Mouse (Mus musculus) fat pad, adult 2 months (tissue): Measurements from ENCODE around the gene Gpn3.
"Not testable (repeated sequence)": the region's sequence is repeated elsewhere in the genome, so short reads cannot be mapped to it uniquely, and the experiment has no call there.

Experiments used
- DNase-seq: peaks from one replicate; pipeline ENCODE4 v3.0.0-alpha.2; 2011; ENCODE audit warnings: low read depth, low spot score; ENCODE audit errors: extremely low read depth

The Gpn3 gene

DNA sequence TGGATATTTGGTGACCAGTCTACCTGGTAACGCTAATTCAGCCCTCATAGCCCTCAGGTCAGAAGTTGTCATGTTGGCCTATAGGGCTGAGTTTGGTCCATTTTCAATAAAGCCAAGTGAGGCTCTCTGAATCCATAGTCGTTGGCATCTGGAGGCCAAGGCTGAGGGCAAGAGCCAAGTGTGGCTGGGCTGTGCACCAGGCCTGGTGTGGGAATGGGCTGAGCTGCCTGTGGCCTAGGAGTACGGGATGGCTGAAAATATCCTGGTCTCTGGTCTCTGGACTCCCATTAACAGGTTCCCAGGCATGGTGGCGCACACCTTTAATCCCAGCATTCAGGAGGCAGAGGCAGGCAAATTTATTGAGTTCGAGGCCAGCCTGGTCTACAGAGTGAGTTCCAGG is 18.3 kb downstream of the Gpn3 start:
- no peak for DNase-seq

GRCm38 (mm10) chr5:122390671-122391070 is 19.0 kb downstream of the Gpn3 start:
- no peak for DNase-seq

DNA sequence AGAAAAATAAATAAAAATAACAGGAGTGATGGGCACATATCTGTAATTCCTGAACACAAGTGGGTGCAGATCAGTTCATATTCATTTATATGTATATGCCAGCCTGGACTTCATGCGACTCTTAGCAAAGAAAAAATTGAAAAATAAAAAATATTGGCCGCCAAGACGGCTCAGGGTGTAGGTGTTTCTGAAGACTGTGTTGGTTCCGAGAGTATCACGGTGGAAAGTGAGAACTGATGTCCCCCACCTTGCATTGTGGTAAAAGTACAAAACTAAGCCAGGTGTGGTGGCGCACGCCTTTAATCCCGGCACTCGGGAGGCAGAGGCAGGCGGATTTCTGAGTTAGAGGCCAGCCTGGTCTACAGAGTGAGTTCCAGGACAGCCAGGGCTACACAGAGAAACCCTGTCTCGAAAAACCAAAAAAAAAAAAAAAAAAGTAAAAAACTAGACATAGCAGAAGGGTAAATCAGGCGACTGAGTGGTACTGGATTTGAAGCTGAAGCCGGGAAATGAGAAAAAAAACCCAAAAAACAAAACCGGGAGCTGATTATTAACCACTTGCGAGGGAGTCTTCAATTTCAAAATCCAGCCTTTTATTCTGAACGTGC is 19.6 kb downstream of the Gpn3 start:
- DNase-seq = no peak

- peak; percentile 25 for DNase-seq
Observed at GRCm38 (mm10) chr5:122391786-122392180, 20.1 kb downstream of the Gpn3 start, which contains the start of gene Arpc3. Gene Arpc3, plus strand, starts transcription at chr5:122391878.

- DNase-seq = no peak
Observed at GRCm38 (mm10) chr5:122392227-122393004, 20.7 kb downstream of the Gpn3 start.

DNA sequence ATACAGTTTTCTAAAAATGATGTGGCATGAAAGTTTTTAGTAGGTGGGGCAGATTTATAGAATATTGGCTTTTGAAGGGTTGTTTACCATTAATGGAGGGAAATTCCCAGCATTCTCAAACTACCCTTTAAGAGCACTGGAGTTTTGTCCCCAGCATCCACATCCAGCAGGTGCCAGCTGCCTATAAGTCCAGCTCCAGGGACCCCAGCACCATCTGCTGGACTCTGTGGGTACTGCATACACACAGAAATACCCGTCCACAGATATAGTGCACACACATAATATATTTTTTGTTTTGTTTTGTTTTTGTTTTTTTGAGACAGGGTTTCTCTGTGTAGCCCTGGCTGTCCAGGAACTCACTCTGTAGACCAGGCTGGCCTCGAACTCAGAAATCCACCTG is 22.2 kb downstream of the Gpn3 start:
- no peak for DNase-seq

- DNase-seq = no peak
Observed at GRCm38 (mm10) chr5:122396791-122397190, 25.1 kb downstream of the Gpn3 start.

DNA sequence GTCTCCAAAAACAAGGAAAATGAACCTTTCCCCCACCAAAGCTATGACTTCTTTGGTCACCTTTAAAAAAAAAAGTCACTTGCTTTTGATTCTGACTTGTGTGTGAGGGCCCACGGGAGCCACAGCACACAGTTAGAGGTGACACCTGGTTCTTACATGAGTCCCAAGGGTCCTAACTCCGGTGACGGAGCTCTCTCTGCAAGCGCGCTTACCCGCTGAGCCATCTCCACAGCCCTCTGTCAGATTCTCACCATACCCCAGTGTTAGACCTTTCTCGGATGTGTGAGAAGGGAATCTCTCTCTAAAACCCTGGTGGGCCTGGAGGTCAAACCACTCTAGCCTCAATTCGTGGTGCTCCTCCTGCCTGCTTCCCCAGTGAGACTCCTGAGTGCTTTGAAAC is 25.8 kb downstream of the Gpn3 start:
- no peak for DNase-seq

- DNase-seq = no peak
Observed at GRCm38 (mm10) chr5:122399871-122400270, 28.2 kb downstream of the Gpn3 start.

DNA sequence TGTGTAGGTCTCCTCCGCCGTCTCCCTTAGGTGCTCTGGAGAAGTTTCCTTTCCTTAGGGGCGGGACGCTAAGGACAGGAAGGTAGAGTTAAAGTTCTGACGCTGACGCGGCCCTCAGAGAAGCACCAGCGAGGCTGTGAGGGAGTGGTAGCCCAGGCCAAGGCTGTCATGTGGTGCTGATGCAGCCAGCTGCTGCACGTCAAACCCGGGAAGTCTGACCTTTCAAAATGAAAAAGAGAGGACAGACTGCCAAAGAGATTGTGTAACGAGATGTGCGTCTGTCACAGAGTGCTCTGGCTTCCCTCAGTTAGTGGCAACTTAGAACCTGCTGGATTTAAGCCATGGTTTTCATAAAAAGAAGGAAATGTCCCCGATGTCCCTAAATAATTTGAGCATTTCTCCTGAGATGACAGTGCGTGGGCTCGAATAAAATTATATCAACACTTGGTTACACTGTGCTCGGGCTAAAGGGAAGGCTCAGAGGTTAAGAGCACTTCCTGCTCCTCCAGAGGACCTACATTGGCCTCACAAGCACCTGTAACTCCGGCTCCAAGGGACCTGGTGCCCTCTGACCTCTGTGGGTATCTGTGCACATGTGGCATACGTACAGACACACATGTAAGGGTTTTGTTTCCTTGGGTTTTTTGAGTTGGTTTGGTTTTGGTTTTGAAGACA is 29.1 kb downstream of the Gpn3 start:
- no peak for DNase-seq

GRCm38 (mm10) chr5:122401303-122401640 is 29.6 kb downstream of the Gpn3 start:
- DNase-seq = no peak

DNA sequence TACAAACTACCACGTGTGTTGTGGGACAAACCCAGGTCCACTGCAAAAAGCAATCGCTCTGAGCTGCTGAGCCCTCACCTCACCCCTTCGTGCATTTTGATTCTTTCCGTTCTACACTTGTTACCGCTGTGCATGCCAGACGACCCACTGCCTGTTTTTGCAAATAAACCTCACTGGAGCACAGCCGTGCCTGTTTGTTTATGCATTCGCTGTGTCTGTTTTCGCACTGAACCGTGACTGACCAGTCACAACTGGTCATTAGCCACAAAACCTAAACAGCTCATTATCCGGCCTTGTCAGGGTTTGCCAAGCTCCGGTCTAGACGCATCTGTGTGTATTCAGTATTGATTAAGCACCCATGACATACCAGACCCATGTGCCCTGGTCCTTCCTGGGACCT is 30.5 kb downstream of the Gpn3 start:
- DNase-seq = no peak

DNA sequence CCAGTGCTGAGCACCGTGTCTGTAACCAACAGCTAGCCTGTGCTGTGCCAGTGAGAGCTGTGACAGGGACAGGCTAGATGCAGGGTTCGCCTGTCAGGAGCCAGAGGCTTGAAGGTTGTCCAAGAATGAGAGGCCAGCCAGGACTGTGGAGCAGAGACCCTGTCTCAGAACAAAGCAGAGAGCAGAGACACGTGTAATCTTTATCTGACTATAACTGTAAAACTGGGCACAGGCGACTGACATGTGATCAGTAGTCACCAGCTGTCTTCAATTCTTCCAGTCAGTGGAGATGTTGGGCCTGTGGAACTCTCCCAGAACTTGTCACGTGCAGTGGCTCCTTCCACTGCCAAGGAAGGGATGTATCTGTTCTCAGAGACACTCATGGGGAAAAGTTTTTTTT is 31.1 kb downstream of the Gpn3 start:
- DNase-seq = no peak

- DNase-seq = no peak
Observed at GRCm38 (mm10) chr5:122403362-122403761, 31.7 kb downstream of the Gpn3 start.

DNA sequence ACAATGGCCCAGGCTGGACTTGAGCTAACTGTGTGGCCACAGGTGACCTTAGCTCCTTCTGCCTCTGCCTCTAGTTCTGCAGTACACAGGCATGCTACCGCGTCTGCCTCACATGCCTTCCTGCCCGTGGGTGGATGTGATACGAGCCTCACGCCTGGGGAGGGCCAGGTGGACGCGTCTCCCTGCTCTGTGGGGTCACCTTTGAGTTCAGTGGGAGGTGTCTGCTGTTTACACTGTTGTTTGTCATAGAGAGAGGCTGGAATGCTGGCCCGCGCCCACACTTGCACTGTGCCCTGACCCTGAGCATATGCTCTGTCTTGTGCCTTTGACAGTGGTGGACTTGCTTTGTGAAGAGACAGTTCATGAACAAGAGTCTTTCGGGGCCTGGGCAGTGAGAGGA is 33.9 kb downstream of the Gpn3 start:
- DNase-seq = no peak

DNA sequence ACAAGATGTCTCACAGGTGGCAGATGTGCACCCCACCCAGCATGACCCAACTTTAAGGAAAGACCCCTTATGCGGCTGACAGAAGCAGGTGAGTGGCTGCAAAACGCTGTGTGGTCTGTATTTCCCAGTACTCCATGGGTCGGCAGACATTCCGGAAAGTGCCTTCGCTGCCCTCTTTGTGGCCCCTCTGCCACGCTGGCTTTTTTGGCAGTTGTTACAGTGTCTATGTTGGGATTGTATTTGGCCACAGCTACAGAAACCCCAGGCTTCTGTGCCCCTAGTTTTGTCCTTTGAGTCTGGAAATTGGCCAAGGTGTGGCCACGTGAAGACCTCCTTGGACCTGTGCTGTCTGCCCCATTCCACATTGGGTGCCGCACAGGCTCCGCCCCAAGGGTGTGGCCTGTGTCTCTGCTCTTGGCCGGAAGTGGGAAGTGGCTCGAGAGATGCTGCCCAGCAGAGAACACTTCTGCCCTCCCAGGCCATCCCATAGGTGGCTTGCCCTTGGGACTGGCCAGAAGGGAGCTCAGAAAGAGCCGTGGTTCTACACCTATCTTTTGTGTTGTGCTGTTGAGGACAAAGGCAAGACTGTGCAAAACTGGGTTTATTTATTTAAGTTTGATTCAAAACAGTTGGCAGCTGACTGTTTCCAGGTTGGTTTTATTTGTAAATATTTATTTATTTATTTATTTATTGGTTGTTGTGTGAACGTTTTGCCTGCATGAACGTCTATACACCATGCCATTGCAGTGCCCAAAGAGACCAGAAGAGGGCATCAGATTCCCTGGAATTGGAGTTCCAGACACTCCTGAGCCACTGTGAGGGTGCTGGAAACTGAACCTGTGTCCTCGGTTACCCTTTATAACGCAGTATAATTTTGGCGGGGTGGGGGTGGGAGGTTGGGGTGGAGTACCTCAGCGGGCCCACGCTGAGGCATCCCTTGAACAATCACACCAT is 38.3 kb downstream of the Gpn3 start:
- DNase-seq = no peak

GRCm38 (mm10) chr5:122411892-122412291 is 40.2 kb downstream of the Gpn3 start:
- no peak for DNase-seq

DNA sequence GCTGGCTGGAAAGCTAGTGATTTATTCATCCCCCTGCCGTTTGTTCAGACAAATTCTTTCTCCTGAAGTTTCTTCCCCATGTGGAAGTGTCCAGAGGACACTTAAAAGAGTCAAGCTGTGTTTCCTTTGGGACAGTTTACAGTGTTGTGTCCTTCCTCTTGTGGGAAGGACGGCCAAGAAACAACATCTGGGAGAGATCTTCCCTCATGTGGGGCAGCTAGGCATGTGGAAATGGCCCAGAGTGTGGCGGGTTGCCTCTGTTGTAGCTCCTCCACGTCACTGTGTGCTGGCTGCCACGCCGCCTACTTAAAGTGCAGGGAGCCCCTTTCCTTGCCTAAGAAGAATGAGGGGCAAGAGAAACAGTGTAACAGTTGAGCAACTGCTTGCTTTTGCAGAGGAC is 41.1 kb downstream of the Gpn3 start:
- no peak for DNase-seq

DNA sequence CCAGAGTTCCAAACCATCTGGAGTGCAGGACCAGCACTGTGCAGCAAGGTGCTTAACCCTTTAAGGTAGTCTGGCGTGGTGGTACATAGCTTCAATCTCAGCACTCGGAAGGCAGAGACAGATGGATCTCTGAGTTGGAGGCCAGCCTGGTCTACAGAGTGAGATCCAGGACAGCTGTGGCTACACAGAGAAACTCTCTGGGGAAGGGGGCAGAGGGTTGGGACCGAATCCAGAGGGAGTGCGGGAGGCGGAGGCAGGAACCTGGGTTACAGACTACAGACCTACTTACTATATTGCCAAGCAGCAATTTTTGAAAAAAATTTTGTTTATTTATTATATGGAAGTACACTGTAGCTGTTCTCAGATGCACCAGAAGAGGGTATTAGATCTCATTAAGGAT is 42.7 kb downstream of the Gpn3 start:
- no peak for DNase-seq

- no peak for DNase-seq
Observed at GRCm38 (mm10) chr5:122415465-122415864, 43.8 kb downstream of the Gpn3 start.

- DNase-seq = not testable (repeated sequence)
Observed at GRCm38 (mm10) chr5:122420676-122421075, 49.0 kb downstream of the Gpn3 start.
